Mouse (Mus musculus) spleen, adult 2 months (tissue): Measurements from ENCODE around the gene Prickle1. TPM values are rescaled to one million over a fixed set of nuclear protein-coding genes. Genes with fewer than 3 reads are reported as not detected.
A peak's percentile ranks its signal among the peaks of the same experiment; 100 is the strongest.

Experiments used
- DNase-seq, 2 experiments: peaks; one replicate each; pipeline versions ENCODE4 v3.0.0 to v3.0.0-alpha.2; 2012 to 2021; ENCODE audit warnings: low spot score in 2 of 2, low read depth in 1 of 2
- H3K27ac ChIP-seq: fragments of 200-500 bp; 2 replicates; pipeline ENCODE4 v1.5.1; 2012; ENCODE audit warnings: low read length, inconsistent platforms; ENCODE audit not compliant: insufficient read depth
- H3K27me3 ChIP-seq: fragments of 200-500 bp; 2 replicates; pipeline ENCODE4 v1.6.1; 2012; ENCODE audit warnings: mild to moderate bottlenecking, moderate library complexity, low read length, inconsistent platforms; ENCODE audit not compliant: control insufficient read depth, insufficient read depth
- H3K36me3 ChIP-seq: fragments of 200-500 bp; 2 replicates; pipeline ENCODE4 v1.6.1; 2012; ENCODE audit warnings: mild to moderate bottlenecking, low read length, inconsistent platforms; ENCODE audit not compliant: control insufficient read depth, insufficient read depth
- H3K4me1 ChIP-seq: fragments of 200-500 bp; 2 replicates; pipeline ENCODE4 v1.6.1; 2011; ENCODE audit warnings: inconsistent platforms; ENCODE audit not compliant: control insufficient read depth, insufficient read depth, insufficient read length
- H3K4me3 ChIP-seq: fragments of 200-500 bp; 2 replicates; pipeline ENCODE4 v1.5.1; 2011; ENCODE audit warnings: mild to moderate bottlenecking, inconsistent platforms; ENCODE audit not compliant: insufficient read depth, insufficient read length; ENCODE audit errors: extremely low read depth
- CTCF ChIP-seq: fragments of 200-500 bp; IDR thresholded peaks from 2 replicates; pipeline ENCODE4 v1.5.1; 2011; ENCODE audit warnings: mild to moderate bottlenecking, inconsistent platforms; ENCODE audit not compliant: insufficient read depth, insufficient read length, insufficient replicate concordance; ENCODE audit errors: extremely low read depth
- POLR2A ChIP-seq: fragments of 200-500 bp; IDR thresholded peaks from 2 replicates; pipeline ENCODE4 v1.6.1; 2011; ENCODE audit warnings: low read depth, low read length, inconsistent platforms
- WGBS: fragments of 180-500 bp; shearing (Covaris S2); methylation state at CpG from one replicate; pipeline ENCODE4 v1.1.7; 2018; 5-methylcytosine and 5-hydroxymethylcytosine counted together
- polyA plus RNA-seq: library from polyadenylated mRNA; depleted of rRNA; stranded (reverse); fragments of >200 nt; gene quantifications from 2 replicates; pipeline ENCODE4 v1.2.3, GENCODE M21; 2012

The Prickle1 gene
- polyA plus RNA-seq, 1 experiment = 3.8 TPM

DNA sequence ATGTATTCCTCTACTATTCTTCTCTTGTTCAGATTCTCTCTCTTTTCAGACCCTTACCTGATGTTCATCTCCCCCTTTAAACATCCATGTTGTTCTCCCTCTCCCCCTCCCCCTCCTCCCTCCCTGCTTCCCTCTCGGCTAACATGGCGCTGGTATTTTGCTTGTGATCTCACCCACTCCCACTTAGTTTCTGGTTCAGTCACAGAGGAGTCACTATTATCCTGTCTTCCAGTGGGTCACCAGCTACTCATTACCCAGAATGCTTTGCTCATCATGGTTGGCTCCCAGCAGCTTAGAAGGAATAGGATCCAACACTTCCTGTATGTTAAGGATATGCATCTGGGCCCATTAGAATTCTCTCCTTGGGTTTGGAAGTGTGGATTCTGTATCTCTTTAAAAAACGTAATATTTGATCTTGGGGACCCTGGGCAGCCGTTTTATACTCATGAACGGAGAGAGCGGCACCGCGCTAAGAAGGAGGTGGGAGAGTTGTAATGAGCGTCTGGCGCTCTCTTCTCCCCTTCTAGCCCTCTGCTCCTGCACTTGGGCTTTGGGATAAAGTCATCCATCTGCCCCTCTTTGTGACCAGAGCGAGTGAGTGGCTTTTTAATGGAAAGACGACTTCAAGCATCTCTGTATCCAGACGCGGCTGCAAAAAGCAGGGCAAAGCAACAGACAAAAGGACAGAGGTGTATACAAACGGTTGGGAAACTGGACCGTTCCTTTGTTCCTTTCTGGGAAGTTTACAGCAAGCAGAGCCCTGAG lies 16.0 kb upstream of the Prickle1 start:
- no peaks in the 10 kb centered on the region for H3K36me3 ChIP-seq
- no peak overlapping the region for H3K27ac ChIP-seq
- no peaks in the 10 kb centered on the region for H3K27me3 ChIP-seq
- WGBS = 94% methylated on average over 16 of the region's 16 CpGs
- TF ChIP-seq POLR2A = no peak
- no peak for TF ChIP-seq CTCF
- no peak overlapping the region for H3K4me3 ChIP-seq
- no peaks in the 10 kb centered on the region for H3K4me1 ChIP-seq
- no peak for DNase-seq

DNA sequence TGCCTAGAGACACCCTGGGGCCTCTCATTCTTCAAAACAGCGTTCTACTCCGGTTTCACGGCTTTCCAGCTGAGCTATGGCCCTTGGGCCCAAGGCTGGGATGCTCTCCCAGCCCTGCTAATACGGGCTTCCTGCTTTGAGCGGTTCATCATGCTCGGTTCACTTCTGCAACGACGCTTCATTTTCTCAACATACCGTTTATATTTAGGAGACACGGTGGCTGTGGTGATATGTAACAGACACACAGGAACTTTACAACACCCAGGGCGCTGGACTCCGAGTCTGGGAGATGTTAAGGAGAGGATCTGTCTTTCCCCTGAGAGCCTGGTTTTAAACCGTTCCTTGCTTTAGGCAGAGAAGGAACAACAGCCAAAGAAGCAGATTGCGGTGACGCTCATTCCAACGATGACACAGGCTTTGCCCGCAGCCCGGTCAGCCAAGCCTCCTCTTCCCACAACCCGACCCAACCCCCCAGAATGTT lies 15.1 kb upstream of the Prickle1 start:
- WGBS = 84% methylated on average over 19 of the region's 19 CpGs
- H3K4me1 ChIP-seq = no peaks in the 10 kb centered on the region
- H3K27me3 ChIP-seq = no peaks in the 10 kb centered on the region
- no peak for DNase-seq
- no peak overlapping the region for H3K27ac ChIP-seq
- H3K36me3 ChIP-seq = no peaks in the 10 kb centered on the region
- no peak for TF ChIP-seq CTCF
- no peak for TF ChIP-seq POLR2A
- H3K4me3 ChIP-seq = no peak overlapping the region

DNA sequence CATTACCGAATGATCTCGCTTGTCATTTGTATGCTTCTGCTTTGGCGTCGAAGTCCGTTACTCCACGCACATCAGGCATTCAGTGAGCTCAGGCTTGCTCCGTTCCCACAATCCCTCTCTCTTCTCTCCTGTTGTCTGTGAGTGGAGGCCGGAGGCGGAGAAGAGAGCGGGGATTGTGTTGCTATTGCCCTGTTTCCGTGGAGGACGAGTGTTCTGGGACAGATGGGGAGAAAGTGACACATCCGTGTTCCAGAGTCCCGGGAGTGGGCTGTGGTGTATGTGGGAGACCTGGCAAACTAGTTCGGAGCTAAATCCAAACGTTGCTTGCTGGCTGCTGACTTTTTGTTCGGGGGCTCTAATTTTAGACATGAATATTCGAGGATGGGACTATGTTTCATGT lies 14.6 kb upstream of the Prickle1 start:
- 95% methylated on average over 18 of the region's 18 CpGs for WGBS
- no peak overlapping the region for H3K27ac ChIP-seq
- no peak overlapping the region for H3K4me3 ChIP-seq
- no peaks in the 10 kb centered on the region for H3K4me1 ChIP-seq
- no peaks in the 10 kb centered on the region for H3K36me3 ChIP-seq
- TF ChIP-seq CTCF (no peak), POLR2A (no peak)
- no peak for DNase-seq
- H3K27me3 ChIP-seq = no peaks in the 10 kb centered on the region

DNA sequence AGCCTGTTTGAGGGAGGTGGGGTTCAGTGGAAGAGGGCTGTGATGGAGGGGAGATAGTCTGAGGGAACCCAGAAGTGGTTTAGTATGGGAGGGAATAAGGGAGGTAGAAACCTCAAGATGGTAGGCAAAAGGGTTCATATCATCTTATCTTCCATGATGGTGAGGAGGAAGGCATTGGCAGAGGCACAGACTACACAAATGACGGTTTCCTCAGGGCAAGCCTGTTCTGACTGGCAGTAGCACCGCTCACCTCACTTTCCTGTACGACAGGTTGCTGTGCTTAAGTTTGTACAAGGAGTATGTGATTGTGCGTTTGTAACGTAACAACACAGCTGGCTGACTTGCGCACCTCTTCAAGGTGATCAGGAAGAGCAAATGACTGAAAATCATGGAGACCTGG lies 7.2 kb upstream of the Prickle1 start:
- DNase-seq = no peak
- 85% methylated on average over 6 of the region's 6 CpGs for WGBS
- Histone ChIP-seq H3K27ac (no peak overlapping the region), H3K4me1 (no peaks in the 10 kb centered on the region), H3K27me3 (no peaks in the 10 kb centered on the region), H3K4me3 (no peak overlapping the region), H3K36me3 (no peaks in the 10 kb centered on the region)
- TF ChIP-seq POLR2A (no peak), CTCF (no peak)

DNA sequence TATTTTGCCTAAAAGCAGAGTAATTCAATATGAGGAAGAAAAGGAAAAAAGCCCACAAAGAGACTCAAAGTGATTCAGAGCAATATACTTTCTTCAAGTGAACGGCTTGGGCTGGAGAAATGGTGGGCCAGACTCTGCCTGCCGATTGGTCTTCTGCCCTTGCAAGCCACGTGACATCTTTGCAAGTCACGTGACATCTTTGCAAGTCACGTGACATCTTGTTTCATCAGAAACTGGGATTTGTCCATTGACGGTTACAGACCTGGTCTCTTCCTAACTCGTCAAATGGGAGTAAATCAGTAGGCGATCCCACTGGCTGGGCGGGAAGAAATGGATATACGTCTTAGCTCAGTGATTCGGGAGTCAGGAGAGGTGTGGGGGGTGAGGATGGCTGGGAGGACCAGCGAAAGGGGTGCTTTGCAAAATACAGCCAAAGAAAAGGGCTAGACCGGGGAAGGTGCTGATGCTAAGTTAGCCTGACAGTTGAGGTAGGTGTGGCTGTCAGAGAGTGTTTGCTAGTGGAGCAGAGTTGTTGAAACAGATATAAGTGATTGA lies 5.8 kb upstream of the Prickle1 start:
- H3K27me3 ChIP-seq = no peaks in the 10 kb centered on the region
- TF ChIP-seq CTCF (no peak), POLR2A (no peak)
- no peak overlapping the region for H3K4me3 ChIP-seq
- no peaks in the 10 kb centered on the region for H3K4me1 ChIP-seq
- no peak overlapping the region for H3K27ac ChIP-seq
- no peaks in the 10 kb centered on the region for H3K36me3 ChIP-seq
- 90% methylated on average over 13 of the region's 13 CpGs for WGBS
- DNase-seq = no peak

DNA sequence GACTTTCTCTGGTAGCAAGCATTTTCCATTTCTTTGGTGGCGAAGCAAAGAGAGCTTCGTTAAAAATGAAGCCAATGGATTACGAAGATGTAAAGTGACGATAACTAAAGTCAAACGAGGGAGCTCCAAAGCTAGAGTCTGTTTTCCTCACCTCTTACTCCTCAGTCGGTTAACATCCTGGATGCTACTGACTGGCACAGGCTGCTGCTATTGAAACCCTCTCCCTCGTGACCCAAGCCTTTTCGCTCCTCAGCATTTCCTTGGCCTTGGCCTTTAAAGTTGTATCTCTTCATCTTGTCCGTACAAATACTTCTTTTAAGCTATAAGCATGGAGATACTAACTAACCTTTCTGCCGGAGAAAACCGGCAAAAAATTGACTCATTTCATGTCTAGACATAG lies 1.3 kb upstream of the Prickle1 start:
- TF ChIP-seq POLR2A (no peak), CTCF (no peak)
- H3K27me3 ChIP-seq = peaks cover 3% of the 10 kb centered on the region
- peaks cover 8% of the 10 kb centered on the region; the same call in 1 of the 2 replicates for H3K4me1 ChIP-seq
- no peak overlapping the region for H3K4me3 ChIP-seq
- H3K27ac ChIP-seq = no peak overlapping the region
- no peak for DNase-seq
- no peaks in the 10 kb centered on the region for H3K36me3 ChIP-seq
- WGBS = 71% methylated on average over 11 of the region's 11 CpGs

DNA sequence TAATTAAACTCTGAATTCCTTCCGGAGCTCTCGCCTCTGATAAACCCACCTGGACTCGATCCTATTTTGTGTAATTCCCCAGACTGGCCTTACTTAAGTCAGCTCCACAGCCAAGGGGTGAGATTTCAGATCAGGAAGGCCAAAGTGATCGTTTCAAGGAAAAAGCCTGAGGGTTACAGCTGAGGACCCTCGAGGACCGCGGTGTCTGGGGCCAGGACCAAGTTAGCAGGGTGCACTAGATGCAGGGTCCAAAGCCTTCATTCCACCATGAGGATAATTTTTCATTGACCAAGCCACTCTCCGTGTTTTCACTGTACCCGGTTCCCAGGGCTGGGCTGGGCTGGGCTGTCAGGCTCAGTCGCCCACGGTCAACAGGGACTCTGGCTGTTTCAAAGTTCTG lies 594 bp upstream of the Prickle1 start:
- peak overlapping the region; percentile 62; the same call in 1 of the 2 replicates for H3K4me3 ChIP-seq
- H3K4me1 ChIP-seq = peaks cover 8% of the 10 kb centered on the region; the same call in 1 of the 2 replicates
- no peak for TF ChIP-seq CTCF
- no peak for TF ChIP-seq POLR2A
- peaks cover 3% of the 10 kb centered on the region for H3K27me3 ChIP-seq
- no peaks in the 10 kb centered on the region for H3K36me3 ChIP-seq
- WGBS = under 1% methylated on average over 11 of the region's 11 CpGs
- no peak overlapping the region for H3K27ac ChIP-seq
- peak in 1 of 2 experiments; percentile 21 for DNase-seq
